Mouse (Mus musculus) erythroblast, embryonic 14.5 days (primary cell): ENCODE measurements around the gene Pola1.

Experiments
- GATA1 ChIP-seq: IDR thresholded peaks from 2 replicates; pipeline ENCODE4 v1.6.1; 2012; ENCODE audit warnings: low read length, inconsistent platforms, mixed read lengths
- TAL1 ChIP-seq: IDR thresholded peaks from 3 replicates; pipeline ENCODE4 v1.6.1; 2012; ENCODE audit warnings: low read length, inconsistent platforms, mixed read lengths

GRCm38 (mm10) chrX:93285091-93285490, 346.9 kb downstream of the Pola1 start:
- TF ChIP-seq TAL1 (no peak), GATA1 (no peak)
